Mouse (Mus musculus): ENCODE results near the gene Larp1b. TPM values are rescaled to one million over a fixed set of nuclear protein-coding genes. Genes with fewer than 3 reads are reported as not detected.

The Larp1b gene
- 169 TPM for polyA plus RNA-seq (2014; fragmentation: Illumina TruSeq; extraction: RNeasy Lipid Tissue Mini Kit (QIAGEN cat#74804); ENCODE audit: low read depth, low replicate concordance)

DNA sequence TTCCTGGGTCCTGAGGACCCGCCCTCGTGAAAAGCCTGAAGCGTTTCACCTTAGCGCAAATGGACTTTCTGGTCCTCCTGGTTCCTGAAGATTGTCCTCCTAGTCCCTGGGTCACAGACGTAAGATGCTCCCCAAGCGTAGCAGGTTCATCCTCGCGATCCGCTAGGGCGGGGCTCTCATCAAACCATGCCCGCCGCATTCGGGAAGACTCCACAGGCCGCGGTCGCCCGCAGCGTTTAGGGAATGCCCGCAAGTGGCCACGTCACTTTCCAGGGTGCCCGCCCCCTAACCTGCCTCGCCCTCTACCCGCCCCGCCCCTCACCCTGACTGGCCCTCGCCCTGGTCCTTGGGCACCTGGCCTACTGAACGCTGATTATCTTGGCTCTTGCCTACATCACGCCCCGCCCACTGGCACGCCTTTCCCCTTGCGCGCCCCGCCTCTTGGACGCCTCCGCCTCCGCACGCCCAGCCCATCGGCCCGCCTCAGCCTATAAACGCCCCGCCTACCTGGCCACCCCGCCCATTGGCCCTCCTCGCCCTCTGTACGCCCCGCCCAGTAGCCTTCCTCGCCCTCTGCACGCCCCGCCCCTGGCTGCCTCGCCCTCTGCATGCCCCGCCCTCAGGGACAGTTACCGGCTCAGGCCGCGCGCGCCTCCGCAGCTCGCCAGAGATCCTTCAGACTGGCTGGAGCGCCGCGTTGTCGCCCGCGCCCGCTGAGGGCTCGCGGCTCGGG lies at the start of gene Larp1b:
Gene Larp1b, plus strand, starts transcription at position 659 of the 733 bp plus-strand sequence.

DNA sequence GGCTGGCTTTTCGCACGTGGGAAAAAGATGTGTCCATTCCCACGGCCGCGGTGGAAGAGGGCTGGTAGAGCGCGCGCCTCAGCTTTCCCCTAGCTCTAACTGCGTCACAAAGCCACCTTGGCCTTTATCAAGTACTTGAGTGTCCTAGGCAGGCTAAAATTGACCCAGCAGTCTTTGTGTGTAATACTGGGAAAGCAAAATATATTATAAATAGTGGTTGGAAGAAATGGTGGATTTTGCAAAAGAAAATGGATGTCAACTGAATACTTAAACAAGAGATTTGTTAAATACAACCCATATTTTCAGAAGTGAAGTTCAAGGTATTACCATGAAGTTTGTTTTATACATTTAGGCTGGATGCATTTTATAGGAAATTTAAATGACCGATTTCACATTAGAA lies 47.2 kb upstream of the Larp1b start, which contains the start of gene 1700034I23Rik:
Gene 1700034I23Rik, minus strand, starts transcription at position 101 of the 400 bp plus-strand sequence.

DNA sequence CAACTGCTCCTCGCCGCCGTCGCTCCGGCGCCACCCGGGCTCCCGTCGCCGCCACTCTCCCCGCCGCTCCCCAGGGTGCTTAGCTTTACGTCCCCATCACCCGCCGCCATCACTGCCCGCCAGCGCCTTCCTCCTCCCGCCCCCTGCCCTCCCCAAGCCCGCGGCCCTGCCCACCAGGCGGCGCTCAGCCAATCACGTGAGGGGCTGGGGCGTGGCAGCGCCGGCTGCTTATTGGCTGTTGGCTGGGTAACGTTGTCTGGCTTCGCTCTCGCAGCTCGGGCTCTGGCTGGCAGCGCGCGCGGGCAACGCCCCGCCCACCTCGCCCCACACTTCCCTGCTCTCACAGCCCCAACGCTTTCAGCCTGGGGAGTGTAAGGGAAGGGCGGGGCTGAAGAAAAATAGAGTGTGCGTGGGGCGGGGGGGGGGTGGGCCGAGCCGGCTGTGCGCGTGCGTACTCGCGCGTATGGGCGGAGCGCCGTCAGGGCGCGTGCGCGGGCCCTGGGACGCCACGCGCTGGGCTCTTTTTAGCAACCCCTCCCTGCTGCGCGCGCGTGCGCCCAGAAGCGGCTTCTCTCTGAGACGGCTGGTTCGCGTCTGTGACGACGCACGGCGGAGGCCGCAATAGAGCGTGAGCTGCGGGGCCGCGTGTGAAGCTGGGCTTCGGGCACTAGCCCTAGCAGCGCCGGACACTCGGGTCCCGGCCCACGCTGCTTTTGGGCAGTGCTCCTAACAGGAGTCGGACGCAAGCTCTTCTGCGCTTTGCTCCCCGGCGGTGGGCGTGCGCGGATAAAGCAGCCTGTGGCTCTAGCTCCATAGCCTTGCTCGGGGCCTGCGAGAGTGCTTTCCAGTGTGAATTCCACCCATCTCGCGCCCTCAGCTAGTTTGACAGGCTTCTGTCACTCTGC lies 133.5 kb downstream of the Larp1b start, which contains the start of gene Pgrmc2:
Gene Pgrmc2, minus strand, starts transcription at position 162 of the 905 bp plus-strand sequence.

Other genes starting within 250 kb of the Larp1b start
- gene Slc25a31, start 241.0 kb upstream of the Larp1b start, polyA plus RNA-seq (2014; fragmentation: Illumina TruSeq; extraction: RNeasy Lipid Tissue Mini Kit (QIAGEN cat#74804); ENCODE audit: low read depth, low replicate concordance) = not detected
- 101 TPM for gene Hspa4l, start 205.3 kb upstream of the Larp1b start, polyA plus RNA-seq (2014; fragmentation: Illumina TruSeq; extraction: RNeasy Lipid Tissue Mini Kit (QIAGEN cat#74804); ENCODE audit: low read depth, low replicate concordance)
- gene Plk4, start 149.8 kb upstream of the Larp1b start, polyA plus RNA-seq (2014; fragmentation: Illumina TruSeq; extraction: RNeasy Lipid Tissue Mini Kit (QIAGEN cat#74804); ENCODE audit: low read depth, low replicate concordance) = 11.2 TPM
- gene Mfsd8, start 102.9 kb upstream of the Larp1b start, polyA plus RNA-seq (2014; fragmentation: Illumina TruSeq; extraction: RNeasy Lipid Tissue Mini Kit (QIAGEN cat#74804); ENCODE audit: low read depth, low replicate concordance) = 22.2 TPM
- 37.5 TPM for gene Abhd18, start 102.9 kb upstream of the Larp1b start, polyA plus RNA-seq (2014; fragmentation: Illumina TruSeq; extraction: RNeasy Lipid Tissue Mini Kit (QIAGEN cat#74804); ENCODE audit: low read depth, low replicate concordance)
- not detected for gene 1700034I23Rik, start 47.3 kb upstream of the Larp1b start, polyA plus RNA-seq (2014; fragmentation: Illumina TruSeq; extraction: RNeasy Lipid Tissue Mini Kit (QIAGEN cat#74804); ENCODE audit: low read depth, low replicate concordance)
- 77.8 TPM for gene Pgrmc2, start 133.2 kb downstream of the Larp1b start, polyA plus RNA-seq (2014; fragmentation: Illumina TruSeq; extraction: RNeasy Lipid Tissue Mini Kit (QIAGEN cat#74804); ENCODE audit: low read depth, low replicate concordance)

Data from kidney, adult 10 weeks (tissue).